Mouse (Mus musculus): ENCODE measurements at regions not wholly inside any gene's neighbourhood (a gene's known extent, or its start where the extent isn't known, plus 50 kb on each side); places are given as distances from the start of the nearest gene placed in this dataset.

GRCm38 (mm10) chr6:134329550-134330299 lies 66.4 kb upstream of the Bcl2l14 start:
- H3K36me3 ChIP-seq (ENCODE audit: control insufficient read depth in 1 of 2, insufficient read depth in 2 of 2, low read length in 2 of 2) = peaks cover 0 to 3% of the 10 kb centered on the region in 2 experiments; a peak in 1 of 4 replicates
- no peak overlapping the region for H3K9ac ChIP-seq (ENCODE audit: control insufficient read depth, low read depth, low read length, poor library complexity, severe bottlenecking)
- TF ChIP-seq NELFE (IDR thresholded peaks at IDR 0.05; ENCODE audit: low read depth, low read length) = no peak
- TF ChIP-seq ZMIZ1 (IDR thresholded peaks at IDR 0.05; ENCODE audit: low read depth, low read length) = no peak
- no peak for TF ChIP-seq ELF1 (IDR thresholded peaks at IDR 0.05; ENCODE audit: low read depth, low read length)
- no peak for TF ChIP-seq CHD2 (IDR thresholded peaks at IDR 0.05; ENCODE audit: low read length)
- no peak for TF ChIP-seq MXI1 (IDR thresholded peaks at IDR 0.05; ENCODE audit: low read depth, low read length)
- no peak for TF ChIP-seq MYB (IDR thresholded peaks at IDR 0.05; ENCODE audit: low read depth, low read length)
- TF ChIP-seq MAFK (IDR thresholded peaks at IDR 0.05; ENCODE audit: borderline replicate concordance, low read depth, low read length) = no peak
- no peak for TF ChIP-seq BHLHE40 (IDR thresholded peaks at IDR 0.05; ENCODE audit: borderline replicate concordance, low read depth, low read length)
- TF ChIP-seq CTCF (IDR thresholded peaks at IDR 0.05 in 2 of 3, conservative IDR thresholded peaks at IDR 0.05 in 1 of 3; ENCODE audit: control insufficient read depth in 1 of 3, insufficient read depth in 1 of 3, low read depth in 2 of 3, low read length in 3 of 3, poor library complexity in 1 of 3, severe bottlenecking in 1 of 3) = no peak
- no peak for TF ChIP-seq ZNF384 (IDR thresholded peaks at IDR 0.05; ENCODE audit: low read depth, low read length)
- no peak for TF ChIP-seq SIN3A (IDR thresholded peaks at IDR 0.05; ENCODE audit: low read length)
- no peak for TF ChIP-seq ZKSCAN1 (IDR thresholded peaks at IDR 0.05; ENCODE audit: low read depth, low read length)
- TF ChIP-seq NRF1 (IDR thresholded peaks at IDR 0.05; ENCODE audit: insufficient read depth, low read depth, low read length, poor library complexity, severe bottlenecking) = no peak
- no peak overlapping the region for H3K4me3 ChIP-seq (ENCODE audit: control insufficient read depth in 1 of 2, insufficient read depth in 1 of 2, low read depth in 2 of 2, low read length in 2 of 2)
- DNase-seq (ENCODE audit: low read depth, low spot score) = no peak
- H3K79me2 ChIP-seq (ENCODE audit: control insufficient read depth, insufficient read depth, low read length, poor library complexity) = no peaks in the 10 kb centered on the region
- no peaks in the 10 kb centered on the region for H3K27me3 ChIP-seq (ENCODE audit: control insufficient read depth in 1 of 2, insufficient read depth in 2 of 2, low read length in 2 of 2)
- no peak overlapping the region for H3K27ac ChIP-seq (ENCODE audit: control insufficient read depth, low read depth, low read length)
- H3K9me3 ChIP-seq (replicated peaks; ENCODE audit: insufficient read depth, low read length) = no peaks in the 10 kb centered on the region
- H3K4me1 ChIP-seq (ENCODE audit: control insufficient read depth in 1 of 2, insufficient read depth in 2 of 2, low read length in 2 of 2) = 0 out of 4 replicates have a peak, but pooled peaks cover 0 to 6% of the 10 kb centered on the region in 2 experiments

- Histone ChIP-seq H3K27ac (ENCODE audit: control insufficient read depth, low read depth, low read length) (no peak overlapping the region), H3K79me2 (ENCODE audit: control insufficient read depth, insufficient read depth, low read length, poor library complexity) (no peaks in the 10 kb centered on the region), H3K27me3 (ENCODE audit: control insufficient read depth in 1 of 2, insufficient read depth in 2 of 2, low read length in 2 of 2) (no peaks in the 10 kb centered on the region), H3K9ac (ENCODE audit: control insufficient read depth, low read depth, low read length, poor library complexity, severe bottlenecking) (no peak overlapping the region), H3K36me3 (ENCODE audit: control insufficient read depth in 1 of 2, insufficient read depth in 2 of 2, low read length in 2 of 2) (no peaks in the 10 kb centered on the region), H3K9me3 (replicated peaks; ENCODE audit: insufficient read depth, low read length) (no peaks in the 10 kb centered on the region), H3K4me1 (ENCODE audit: control insufficient read depth in 1 of 2, insufficient read depth in 2 of 2, low read length in 2 of 2) (0 out of 4 replicates have a peak, but pooled peaks cover 0 to 6% of the 10 kb centered on the region in 2 experiments), H3K4me3 (ENCODE audit: control insufficient read depth in 1 of 2, insufficient read depth in 1 of 2, low read depth in 2 of 2, low read length in 2 of 2) (no peak overlapping the region)
- no peak for DNase-seq (ENCODE audit: low read depth, low spot score)
- TF ChIP-seq ETS1 (IDR thresholded peaks at IDR 0.05; ENCODE audit: low read depth, low read length) (no peak), MAX (IDR thresholded peaks at IDR 0.05; ENCODE audit: low read length) (no peak), NELFE (IDR thresholded peaks at IDR 0.05; ENCODE audit: low read depth, low read length) (no peak), MYC (IDR thresholded peaks at IDR 0.05; ENCODE audit: low read depth, low read length) (no peak), RCOR1 (IDR thresholded peaks at IDR 0.05; ENCODE audit: low read depth, low read length) (no peak), MYB (IDR thresholded peaks at IDR 0.05; ENCODE audit: low read depth, low read length) (no peak)
Observed at GRCm38 (mm10) chr6:134330300-134330640, 65.8 kb upstream of the Bcl2l14 start.

Data from MEL (cell line).